Mouse (Mus musculus) erythroblast, embryonic 14.5 days (primary cell): ENCODE results near the gene Mrpl38.

Source experiments
- GATA1 ChIP-seq: IDR thresholded peaks from 2 replicates; pipeline ENCODE4 v1.6.1; 2012; ENCODE audit warnings: low read length, inconsistent platforms, mixed read lengths
- TAL1 ChIP-seq: IDR thresholded peaks from 3 replicates; pipeline ENCODE4 v1.6.1; 2012; ENCODE audit warnings: low read length, inconsistent platforms, mixed read lengths

GRCm38 (mm10) chr11:116138468-116139138 lies at the start of gene Mrpl38:
- no peak for TF ChIP-seq TAL1
- no peak for TF ChIP-seq GATA1
